Mouse (Mus musculus) activated CD4-positive, CD25-positive, alpha-beta regulatory T cell, adult 4 months (primary cell): ENCODE data around the gene Dnah11. TPM values are rescaled to one million over a fixed set of nuclear protein-coding genes. Genes with fewer than 3 reads are reported as not detected.

ENCODE experiments used
- ATAC-seq: one replicate; pipeline ENCODE4 v1.8.0; 2017
- polyA plus RNA-seq, 2 experiments: library from polyadenylated mRNA; unstranded; fragments of 100-300 nt; shearing (Covaris generic); gene quantifications; one replicate each; pipeline ENCODE4 v1.2.1; 2017

Gene Dnah11
- polyA plus RNA-seq: under 1 TPM; 0.04 to 0.14 TPM

- ATAC-seq: peak; percentile 93
Measured at GRCm38 (mm10) chr12:118198386-118199093, at the start of gene Dnah11. Dnah11 (minus strand) TSS chr12:118199043.

- no peak for ATAC-seq
Measured at GRCm38 (mm10) chr12:118221182-118221581, 22.3 kb upstream of the Dnah11 start.

DNA sequence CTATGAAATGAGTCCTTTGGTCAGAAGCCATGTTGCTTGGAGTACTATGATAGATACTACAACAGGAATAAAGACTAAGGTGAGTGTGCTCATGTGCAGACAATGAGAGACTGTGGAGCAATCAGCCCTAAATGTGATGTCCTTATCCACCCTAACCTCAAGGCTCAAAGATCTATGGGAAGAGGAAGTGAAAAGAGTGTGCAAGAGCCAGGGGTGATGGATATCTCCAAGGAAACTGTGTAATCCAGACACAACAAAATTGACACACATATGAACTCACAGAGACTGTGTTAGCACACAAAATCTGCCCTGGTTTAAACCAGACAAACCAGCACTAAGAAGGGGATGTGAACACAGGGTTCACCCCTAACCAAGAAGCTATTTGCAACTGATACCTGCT lies 21.2 kb upstream of the Dnah11 start:
- ATAC-seq: no peak

- ATAC-seq: no peak
Measured at GRCm38 (mm10) chr12:118212163-118212562, 13.3 kb upstream of the Dnah11 start.

GRCm38 (mm10) chr12:118196583-118196982 lies 2.3 kb downstream of the Dnah11 start:
- ATAC-seq: no peak

DNA sequence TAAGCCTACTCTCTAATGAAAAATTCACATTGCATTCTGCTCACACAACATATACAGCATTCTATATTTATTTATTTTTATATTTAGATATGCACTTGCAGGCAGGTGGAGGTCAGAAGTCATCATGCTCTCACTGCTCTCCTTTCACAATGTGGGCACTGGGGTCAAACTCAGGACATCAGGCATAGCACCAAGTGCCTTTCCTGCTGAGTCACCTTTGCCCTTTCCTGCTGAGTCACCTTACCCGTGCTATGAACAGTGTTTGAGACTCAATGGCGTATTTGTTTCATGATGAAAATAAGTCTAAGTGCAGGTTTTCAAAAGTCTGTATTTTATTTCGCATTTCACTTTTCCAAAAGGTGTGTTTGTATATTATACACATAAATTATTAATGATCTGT lies 9.3 kb downstream of the Dnah11 start:
- no peak for ATAC-seq

- no peak for ATAC-seq
Measured at GRCm38 (mm10) chr12:118187663-118188062, 11.2 kb downstream of the Dnah11 start.

- no peak for ATAC-seq
Measured at GRCm38 (mm10) chr12:118186881-118187489, 11.9 kb downstream of the Dnah11 start.

DNA sequence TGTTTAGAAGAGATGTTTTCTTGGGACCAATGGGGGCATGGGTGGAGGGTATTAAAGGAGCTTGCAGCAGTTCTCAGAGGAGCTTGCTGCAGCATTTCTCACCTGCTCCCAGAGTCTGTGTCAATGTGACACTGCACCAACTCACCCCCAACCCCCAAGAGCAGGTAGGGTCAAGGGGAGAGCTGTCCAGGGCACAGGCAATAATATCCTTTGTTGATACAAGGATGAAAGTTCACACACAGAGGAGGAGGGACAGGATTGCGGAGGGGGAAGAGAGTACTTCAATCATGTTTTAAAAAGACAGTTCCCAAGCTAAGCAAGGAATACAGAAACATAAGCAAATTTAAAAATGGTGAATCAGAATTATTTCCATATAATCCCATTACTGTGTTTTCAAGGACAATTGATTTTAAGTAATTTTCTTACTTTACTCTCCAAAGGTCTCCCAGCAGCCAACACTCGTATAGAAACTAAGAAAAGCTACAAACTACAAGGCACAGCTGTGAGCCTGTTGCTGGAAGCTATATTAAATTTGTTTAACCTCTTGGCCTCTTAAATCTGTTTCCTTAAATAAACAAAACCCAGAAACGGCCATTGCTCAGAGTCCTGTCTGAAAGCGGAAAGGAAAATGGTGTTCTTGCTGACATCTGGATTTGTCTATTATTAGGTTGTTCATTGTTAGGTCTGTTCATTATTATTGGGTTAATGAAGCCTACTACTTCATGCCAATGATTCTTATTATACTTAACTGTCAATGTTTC lies 12.5 kb downstream of the Dnah11 start:
- ATAC-seq: no peak

DNA sequence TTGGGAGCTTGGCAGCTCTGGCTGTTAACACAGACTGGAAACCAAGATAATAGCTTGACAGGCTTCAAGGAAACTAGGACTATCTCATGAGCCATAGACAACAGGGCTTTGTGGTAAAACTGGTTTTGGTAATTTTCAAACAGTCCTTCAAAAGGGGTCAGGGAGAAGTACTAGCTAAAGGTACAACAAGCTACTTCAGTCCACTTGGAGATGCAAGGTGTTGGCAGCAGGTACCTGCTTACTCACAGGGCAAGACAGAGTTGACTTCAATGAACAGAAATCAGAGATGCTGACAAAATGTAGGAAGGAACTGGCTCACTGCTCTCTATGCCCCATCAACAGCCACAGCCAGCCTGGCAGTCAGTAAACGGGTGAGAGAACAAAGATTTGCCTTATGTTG lies 14.1 kb downstream of the Dnah11 start:
- ATAC-seq: no peak

- ATAC-seq: no peak
Measured at GRCm38 (mm10) chr12:118177756-118178155, 21.1 kb downstream of the Dnah11 start.

GRCm38 (mm10) chr12:118164785-118165184 lies 34.1 kb downstream of the Dnah11 start:
- no peak for ATAC-seq

DNA sequence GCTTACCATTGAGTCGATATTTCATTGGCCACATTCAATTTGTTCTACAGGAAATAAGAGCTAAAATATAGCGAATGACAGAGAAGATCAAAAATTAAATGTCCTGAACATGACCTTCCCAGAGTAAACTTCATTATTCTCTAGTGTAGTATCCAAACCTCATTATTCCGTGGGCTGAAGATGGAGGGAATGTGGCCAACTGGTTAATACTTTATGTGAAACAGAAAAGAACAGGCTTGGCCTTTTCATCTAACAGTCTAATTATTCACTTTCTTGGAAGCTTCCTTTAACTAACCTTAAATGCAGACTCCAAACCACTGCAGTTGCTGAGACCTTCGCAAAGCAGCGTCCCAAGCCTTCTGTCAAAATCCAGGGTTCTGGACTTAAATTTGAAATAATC lies 41.9 kb downstream of the Dnah11 start:
- no peak for ATAC-seq

GRCm38 (mm10) chr12:118147521-118148033 lies 51.3 kb downstream of the Dnah11 start:
- no peak for ATAC-seq

- no peak for ATAC-seq
Measured at GRCm38 (mm10) chr12:118128116-118128515, 70.7 kb downstream of the Dnah11 start.

- no peak for ATAC-seq
Measured at GRCm38 (mm10) chr12:118119668-118120067, 79.2 kb downstream of the Dnah11 start.

- no peak for ATAC-seq
Measured at GRCm38 (mm10) chr12:118112599-118112998, 86.2 kb downstream of the Dnah11 start.

DNA sequence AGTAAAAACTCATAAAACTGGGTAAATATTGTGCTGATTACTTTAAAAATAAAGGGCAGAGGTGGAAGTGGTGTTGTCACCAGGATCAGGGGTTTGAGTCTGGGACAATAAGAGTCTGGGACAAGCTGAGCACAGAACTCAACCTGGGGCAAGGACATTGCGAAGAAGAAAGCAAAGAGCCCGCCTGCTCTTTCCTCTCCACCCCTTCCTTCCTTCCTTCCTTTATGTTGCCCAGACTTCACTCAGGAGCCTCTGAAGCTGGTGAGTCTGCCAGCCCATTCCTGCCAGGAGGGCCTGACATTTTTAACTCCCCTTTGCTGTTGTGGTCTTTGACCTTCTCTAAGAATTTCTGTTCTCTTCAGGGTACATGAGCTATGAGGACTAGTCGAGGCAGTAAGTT lies 86.9 kb downstream of the Dnah11 start:
- ATAC-seq: no peak

DNA sequence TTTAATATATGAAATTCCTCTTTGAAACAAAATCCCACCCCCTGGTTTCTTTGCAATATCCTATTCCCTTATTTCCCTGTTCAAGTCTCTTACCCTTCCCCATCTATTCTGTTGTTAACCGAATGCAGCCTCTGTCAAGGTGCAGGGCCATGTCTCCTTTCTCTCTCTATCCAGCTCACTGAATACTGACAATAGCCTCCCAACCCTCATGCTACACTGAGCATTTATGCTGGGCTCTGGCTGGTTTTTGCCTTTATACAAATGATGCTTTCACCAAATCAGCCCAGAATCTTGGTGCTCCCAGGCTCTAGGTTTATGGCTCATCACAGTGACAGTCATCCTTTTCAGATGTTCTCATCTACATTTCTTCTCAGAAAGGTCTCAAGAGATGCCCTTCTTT lies 91.1 kb downstream of the Dnah11 start:
- ATAC-seq: no peak

GRCm38 (mm10) chr12:118104520-118104919 lies 94.3 kb downstream of the Dnah11 start:
- no peak for ATAC-seq

DNA sequence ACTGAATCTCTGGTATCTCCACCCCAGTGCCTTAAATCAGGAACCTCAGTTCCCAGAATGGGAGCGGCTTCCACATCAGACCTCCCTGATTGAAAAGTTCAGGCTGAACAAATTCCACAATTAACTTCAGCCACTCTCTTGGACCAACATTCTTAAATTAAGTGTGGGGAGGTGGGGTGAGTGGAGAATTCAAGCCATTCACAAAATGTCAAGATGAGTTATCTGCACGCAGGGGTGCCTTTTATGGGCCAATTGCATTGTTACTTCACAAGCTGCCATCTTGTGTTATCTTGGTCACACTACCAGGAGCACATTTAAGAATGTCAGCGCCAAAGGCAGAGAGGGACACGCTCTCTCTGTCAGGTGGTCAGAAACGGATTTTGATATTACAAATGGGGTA lies 99.1 kb downstream of the Dnah11 start:
- no peak for ATAC-seq

DNA sequence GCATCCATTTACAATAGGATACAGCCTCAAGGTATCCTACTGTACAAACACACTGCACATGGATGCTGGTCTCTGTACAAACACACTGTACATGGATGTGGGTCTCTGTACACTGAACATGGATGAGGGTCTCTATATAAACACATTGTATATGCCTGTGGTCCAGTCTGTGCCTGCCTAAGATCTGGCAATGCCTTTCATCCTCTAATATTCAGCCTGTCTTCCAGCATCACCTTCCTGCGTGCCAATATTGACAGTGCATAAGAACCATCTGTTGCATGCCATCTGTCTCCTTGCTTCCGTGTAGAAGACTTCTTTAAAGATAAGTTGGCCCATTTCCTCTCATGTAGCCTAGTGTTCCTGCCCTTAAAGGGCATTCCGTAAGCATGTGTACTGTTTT lies 100.6 kb downstream of the Dnah11 start:
- no peak for ATAC-seq

DNA sequence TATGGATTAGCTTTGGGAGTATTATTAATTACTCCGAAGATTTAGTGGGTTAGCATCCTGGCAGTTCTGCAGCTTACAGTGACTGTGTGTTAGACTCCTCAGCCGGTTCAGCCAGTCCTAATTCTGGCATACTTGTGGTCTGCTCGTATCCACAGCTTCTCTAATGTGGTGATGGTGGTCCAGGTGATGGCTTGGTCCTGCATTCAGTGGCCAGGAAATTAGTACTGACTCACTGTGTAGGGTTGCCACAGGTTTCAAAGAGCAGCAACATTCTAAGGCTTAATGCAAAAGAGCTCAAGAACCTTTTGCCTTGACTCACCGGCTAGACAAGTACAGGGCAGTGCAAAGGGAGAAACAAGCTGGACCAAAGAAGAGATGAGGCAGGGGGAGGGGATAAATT lies 103.9 kb downstream of the Dnah11 start:
- ATAC-seq: no peak

GRCm38 (mm10) chr12:118085291-118085690 lies 113.6 kb downstream of the Dnah11 start:
- ATAC-seq: no peak
